Mouse (Mus musculus): ENCODE data around the gene Gabbr2.

Gene Gabbr2

GRCm38 (mm10) chr4:46823738-46824137 lies 167.9 kb downstream of the Gabbr2 start:
- DNase-seq (ENCODE audit: low spot score in 2 of 2): no peak

DNA sequence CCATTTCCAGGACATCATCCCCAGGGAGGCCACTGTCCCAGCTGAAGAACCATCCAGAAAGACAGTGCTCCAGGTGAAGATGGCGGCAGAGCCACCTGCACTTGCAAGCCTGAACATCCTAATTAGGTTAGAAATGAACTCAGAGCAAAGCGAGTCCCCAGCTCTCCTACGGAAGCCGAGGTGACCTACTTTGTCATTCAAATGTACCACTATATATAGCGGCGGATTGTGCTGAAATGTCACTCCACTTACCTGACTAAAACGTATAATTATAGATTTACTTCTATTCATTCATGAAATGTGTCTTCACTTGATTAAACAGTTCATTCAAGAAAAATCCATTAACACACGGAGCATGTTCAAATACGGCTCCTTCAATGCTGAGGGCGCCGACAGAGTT lies 170.0 kb downstream of the Gabbr2 start:
- no peak for DNase-seq (ENCODE audit: low spot score in 2 of 2)

DNA sequence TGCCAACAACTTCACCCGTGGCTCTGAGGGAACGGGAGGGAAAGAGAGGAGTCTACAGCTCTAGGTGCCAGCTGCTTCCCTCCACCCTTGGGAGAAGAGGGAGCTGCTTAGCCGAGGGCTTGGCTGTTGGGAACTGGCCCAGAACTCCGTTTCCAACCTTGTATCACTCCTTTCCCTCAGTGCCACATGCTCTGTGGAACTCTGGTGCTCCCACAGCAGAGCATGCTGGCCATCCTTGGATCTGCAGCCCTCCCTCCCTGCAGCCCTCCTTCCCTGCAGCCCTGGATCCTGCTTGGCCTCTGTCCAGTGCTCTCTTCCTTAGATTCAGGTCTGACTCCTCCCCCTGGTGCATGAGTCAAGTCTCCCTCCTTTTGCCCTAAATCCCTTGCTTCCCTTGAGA lies 176.7 kb downstream of the Gabbr2 start:
- no peak for DNase-seq (ENCODE audit: low spot score in 2 of 2)

DNA sequence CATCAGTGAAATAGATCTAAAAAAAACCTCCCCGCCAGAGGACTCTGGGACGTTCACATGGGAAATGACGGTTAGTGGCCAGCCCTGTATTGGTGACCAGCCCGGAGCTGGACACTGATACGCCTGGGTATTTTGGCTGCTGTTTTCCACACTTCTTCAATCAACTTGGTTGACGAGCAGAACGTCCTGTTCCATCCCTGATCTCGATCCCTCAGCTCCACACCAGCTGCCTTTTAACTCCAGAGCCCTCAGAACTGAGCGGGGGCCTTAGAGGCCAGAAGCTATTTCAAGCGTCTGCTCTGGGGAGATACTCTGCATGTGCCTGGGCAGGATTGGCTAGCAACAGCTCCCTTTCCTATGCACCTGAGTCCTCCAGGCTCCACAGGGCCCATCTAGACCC lies 177.4 kb downstream of the Gabbr2 start:
- no peak for DNase-seq (ENCODE audit: low spot score in 2 of 2)

GRCm38 (mm10) chr4:46811165-46811564 lies 180.5 kb downstream of the Gabbr2 start:
- DNase-seq (ENCODE audit: low spot score in 2 of 2): no peak

GRCm38 (mm10) chr4:46806876-46807275 lies 184.8 kb downstream of the Gabbr2 start:
- DNase-seq (ENCODE audit: low spot score in 2 of 2): no peak

- DNase-seq (ENCODE audit: low spot score in 2 of 2): peak; percentile 60 to 74
Observed at GRCm38 (mm10) chr4:46805910-46806309, 185.8 kb downstream of the Gabbr2 start.

GRCm38 (mm10) chr4:46802386-46802785 lies 189.3 kb downstream of the Gabbr2 start:
- no peak for DNase-seq (ENCODE audit: low spot score in 2 of 2)

- DNase-seq (ENCODE audit: low spot score in 2 of 2): no peak
Observed at GRCm38 (mm10) chr4:46799904-46800303, 191.8 kb downstream of the Gabbr2 start.

GRCm38 (mm10) chr4:46795707-46796106 lies 196.0 kb downstream of the Gabbr2 start:
- DNase-seq (ENCODE audit: low spot score in 2 of 2): no peak

- peak; percentile 47 to 82 for DNase-seq (ENCODE audit: low spot score in 2 of 2)
Observed at GRCm38 (mm10) chr4:46794583-46794982, 197.1 kb downstream of the Gabbr2 start.

GRCm38 (mm10) chr4:46792280-46793026 lies 199.2 kb downstream of the Gabbr2 start:
- peak; percentile 68 to 82 for DNase-seq (ENCODE audit: low spot score in 2 of 2)

DNA sequence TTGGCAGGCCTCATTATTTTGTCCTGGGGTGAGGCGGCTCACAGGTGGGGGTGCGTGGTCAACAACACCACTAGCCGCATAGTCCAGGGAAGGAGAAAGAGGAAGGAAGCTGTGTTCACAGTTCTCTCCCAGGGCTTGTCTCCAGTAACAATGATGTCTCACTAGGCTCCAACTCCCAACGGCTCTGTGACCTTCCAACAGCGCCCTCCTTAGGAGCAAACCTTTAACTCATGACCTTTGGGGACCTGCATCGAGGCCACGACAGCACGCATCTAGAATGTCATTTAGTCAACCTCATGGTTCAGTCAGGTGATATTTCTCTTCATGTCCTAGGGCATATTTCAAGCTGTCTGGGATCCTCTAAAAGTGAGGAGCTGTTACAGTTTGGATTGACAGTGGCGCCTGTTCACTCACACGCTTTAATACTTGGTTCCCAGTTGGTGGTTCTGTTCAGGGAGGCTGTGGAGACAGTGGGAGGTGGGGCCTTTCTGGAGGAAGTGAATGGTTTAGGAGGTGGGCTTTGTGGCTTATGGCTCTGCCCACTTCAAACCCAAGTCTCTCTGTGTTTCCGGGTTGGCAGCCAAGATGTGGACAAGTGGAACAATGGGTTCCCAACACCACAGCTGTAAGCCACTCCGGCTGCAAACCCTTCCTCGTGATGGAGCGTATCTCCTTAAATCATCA lies 200.3 kb downstream of the Gabbr2 start:
- DNase-seq (ENCODE audit: low spot score in 2 of 2): no peak

GRCm38 (mm10) chr4:46790609-46791267 lies 200.9 kb downstream of the Gabbr2 start:
- DNase-seq (ENCODE audit: low spot score in 2 of 2): no peak

- no peak for DNase-seq (ENCODE audit: low spot score in 2 of 2)
Observed at GRCm38 (mm10) chr4:46784430-46785049, 207.1 kb downstream of the Gabbr2 start.

DNA sequence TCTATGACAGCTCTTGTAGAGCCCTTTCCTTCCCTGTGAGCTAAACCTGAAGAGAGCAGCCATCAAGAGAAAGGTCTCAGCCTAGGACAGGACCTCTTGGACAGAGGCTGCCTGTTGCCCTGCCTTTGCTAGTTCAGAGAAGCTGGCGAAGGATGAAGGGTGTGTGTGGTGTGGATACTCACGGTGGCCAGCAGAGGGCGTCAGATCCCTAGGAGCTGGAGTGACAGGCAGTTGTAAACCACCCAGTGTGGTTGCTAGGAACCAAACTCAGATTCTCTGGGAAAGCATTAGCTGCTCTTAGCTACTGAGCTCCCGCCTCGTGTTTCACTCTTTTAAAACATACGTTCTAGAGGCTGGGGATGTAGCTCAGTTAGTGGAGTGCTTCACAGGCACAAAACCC lies 210.6 kb downstream of the Gabbr2 start:
- no peak for DNase-seq (ENCODE audit: low spot score in 2 of 2)

GRCm38 (mm10) chr4:46775959-46776358 lies 215.7 kb downstream of the Gabbr2 start:
- DNase-seq (ENCODE audit: low spot score in 2 of 2): no peak

GRCm38 (mm10) chr4:46774652-46775051 lies 217.0 kb downstream of the Gabbr2 start:
- no peak for DNase-seq (ENCODE audit: low spot score in 2 of 2)

DNA sequence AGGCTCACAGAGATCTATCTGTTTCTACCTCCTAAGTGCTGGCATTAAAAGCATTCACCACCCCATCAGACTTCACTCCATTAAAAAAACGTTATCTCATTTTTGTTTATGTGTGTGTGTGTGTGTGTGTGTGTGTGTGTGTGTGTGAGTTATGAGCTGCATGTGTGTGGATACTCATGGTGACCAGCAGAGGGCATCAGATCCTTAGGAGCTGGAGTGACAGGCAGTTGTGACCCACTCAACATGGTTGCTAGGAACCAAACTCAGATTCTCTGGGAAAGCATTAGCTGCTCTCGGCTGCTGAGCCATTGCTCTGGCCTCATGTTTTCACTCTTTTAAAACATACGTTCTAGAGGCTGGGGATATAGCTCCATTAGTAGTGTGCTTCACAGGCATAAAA lies 218.4 kb downstream of the Gabbr2 start:
- no peak for DNase-seq (ENCODE audit: low spot score in 2 of 2)

DNA sequence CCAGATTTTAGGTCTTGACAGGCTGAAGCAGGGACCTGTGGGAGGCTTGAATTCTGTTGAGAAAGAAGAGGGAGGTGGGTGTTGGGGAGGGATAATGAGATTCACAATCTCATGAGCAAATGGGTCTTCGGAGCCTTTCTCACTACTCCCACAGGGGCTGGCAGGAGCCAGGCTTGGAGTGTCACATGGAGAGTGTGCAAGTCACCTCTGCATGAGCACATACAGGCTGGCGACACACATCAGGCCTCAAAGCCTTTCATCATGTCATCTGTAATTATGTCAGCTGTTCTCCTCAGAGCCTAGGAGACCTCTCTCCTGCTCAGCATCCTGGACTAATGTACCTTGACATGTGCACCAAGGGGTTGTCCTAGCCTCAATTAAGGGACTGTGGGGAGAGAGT lies 219.1 kb downstream of the Gabbr2 start:
- peak in 1 of 2 experiments; percentile 53 for DNase-seq (ENCODE audit: low spot score in 2 of 2)

- DNase-seq (ENCODE audit: low spot score in 2 of 2): peak in 1 of 2 experiments; percentile 37
Observed at GRCm38 (mm10) chr4:46771116-46771515, 220.6 kb downstream of the Gabbr2 start.

GRCm38 (mm10) chr4:46770635-46771034 lies 221.0 kb downstream of the Gabbr2 start:
- no peak for DNase-seq (ENCODE audit: low spot score in 2 of 2)

All from frontal cortex, postnatal 10 days (tissue).